Mouse (Mus musculus) adrenal gland, postnatal 10 days (tissue): ENCODE data around the gene Stra6l. TPM values are rescaled to one million over a fixed set of nuclear protein-coding genes. Genes with fewer than 3 reads are reported as not detected.
A peak's percentile ranks its signal among the peaks of the same experiment; 100 is the strongest.

ENCODE experiments used
- DNase-seq: peaks from one replicate; pipeline ENCODE4 v3.0.0; 2021; ENCODE audit warnings: mixed read lengths
- long read RNA-seq, 2 experiments: library from polyadenylated mRNA; stranded (forward); transcript quantifications; one replicate each; pipeline ENCODE4 v2.0.0; 2021
- total RNA-seq, 2 experiments: library from RNA; stranded (reverse); gene quantifications; 2 replicates each; pipeline ENCODE4 v1.2.3; 2021

Stra6l gene
- total RNA-seq, result 1 to 10 TPM; 4.8 to 8.1 TPM
- long read RNA-seq, experiment 1, transcript Stra6l-201 (18 exons, 3,606 nt), result major isoform, 6 of 15 reads
- long read RNA-seq, experiment 1, partial matches to known transcripts, result 2 of 15 reads
- long read RNA-seq, experiment 1, other reads (novel, unspliced or antisense), result 7 of 15 reads
- long read RNA-seq, experiment 2, partial matches to known transcripts, result 0 of 2 reads
- long read RNA-seq, experiment 2, other reads (novel, unspliced or antisense), result 0 of 2 reads

GRCm38 (mm10) chr4:45848109-45848824, at the start of gene Stra6l:
Stra6l (plus strand) TSS chr4:45848664.
- DNase-seq, result no peak

GRCm38 (mm10) chr4:45798964-45799363, 49.5 kb upstream of the Stra6l start, which contains the start of gene Aldh1b1:
Aldh1b1 (plus strand) TSS chr4:45799022.
- DNase-seq, result peak; percentile 89

- peak; percentile 10 for DNase-seq
Observed at GRCm38 (mm10) chr4:45799956-45800537, 48.4 kb upstream of the Stra6l start.

GRCm38 (mm10) chr4:45802900-45803299, 45.6 kb upstream of the Stra6l start:
- DNase-seq, result no peak

- no peak for DNase-seq
Observed at GRCm38 (mm10) chr4:45808034-45808433, 40.4 kb upstream of the Stra6l start.

GRCm38 (mm10) chr4:45811250-45811649, 37.2 kb upstream of the Stra6l start:
- DNase-seq, result no peak

GRCm38 (mm10) chr4:45815542-45815941, 32.9 kb upstream of the Stra6l start:
- peak; percentile 73 for DNase-seq

- no peak for DNase-seq
Observed at GRCm38 (mm10) chr4:45818814-45819207, 29.7 kb upstream of the Stra6l start.

GRCm38 (mm10) chr4:45819208-45819931, 29.1 kb upstream of the Stra6l start:
- peak; percentile 36 for DNase-seq

GRCm38 (mm10) chr4:45820074-45820830, 28.2 kb upstream of the Stra6l start:
- DNase-seq, result peak; percentile 80

- DNase-seq, result no peak
Observed at GRCm38 (mm10) chr4:45821995-45822394, 26.5 kb upstream of the Stra6l start.

- DNase-seq, result no peak
Observed at GRCm38 (mm10) chr4:45822781-45823575, 25.5 kb upstream of the Stra6l start.

- DNase-seq, result no peak
Observed at GRCm38 (mm10) chr4:45824049-45824760, 24.3 kb upstream of the Stra6l start.

- DNase-seq, result no peak
Observed at GRCm38 (mm10) chr4:45824761-45825556, 23.5 kb upstream of the Stra6l start.

- no peak for DNase-seq
Observed at GRCm38 (mm10) chr4:45826275-45827040, 22.0 kb upstream of the Stra6l start, which contains the start of gene Igfbpl1. Igfbpl1 (minus strand) TSS chr4:45826923.

- DNase-seq, result no peak
Observed at GRCm38 (mm10) chr4:45829907-45830759, 18.3 kb upstream of the Stra6l start.

GRCm38 (mm10) chr4:45831996-45832395, 16.5 kb upstream of the Stra6l start:
- DNase-seq, result no peak

GRCm38 (mm10) chr4:45833461-45833860, 15.0 kb upstream of the Stra6l start:
- no peak for DNase-seq
